Mouse (Mus musculus) T-cell, adult 2 months (primary cell): ENCODE data around the gene Acad10.
"Not testable (repeated sequence)": the region's sequence is repeated elsewhere in the genome, so short reads cannot be mapped to it uniquely, and the experiment has no call there.

Experiments
- DNase-seq: peaks from one replicate; pipeline ENCODE4 v3.0.0; 2022; ENCODE audit warnings: low spot score

Acad10 gene

GRCm38 (mm10) chr5:121660059-121660896 is at the start of gene Acad10, which contains the start of gene Brap:
Acad10 (minus strand) TSS chr5:121660514.
Brap (plus strand) TSS chr5:121660563.
- DNase-seq = peak; percentile 90

GRCm38 (mm10) chr5:121704512-121705248 is 44.4 kb upstream of the Acad10 start:
- no peak for DNase-seq

DNA sequence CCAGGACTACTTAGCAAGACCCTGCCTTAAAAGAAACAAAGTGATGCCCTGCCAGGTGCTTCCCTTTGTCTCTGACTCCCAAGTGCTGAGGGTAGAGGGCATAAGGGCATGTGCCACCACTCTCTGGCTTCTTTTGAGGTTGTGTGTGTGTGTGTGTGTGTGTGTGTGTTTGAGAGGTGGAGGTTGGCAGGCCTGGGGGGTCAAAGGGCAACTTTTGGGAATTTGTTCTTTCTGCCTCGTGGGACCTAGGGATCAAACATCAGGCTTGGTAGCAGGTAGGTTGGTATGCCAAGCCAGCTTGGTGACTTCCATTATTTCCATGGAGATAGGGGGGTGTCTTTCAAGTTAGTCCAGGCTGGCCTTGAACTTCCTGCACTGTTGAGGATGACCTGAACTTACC is 43.0 kb upstream of the Acad10 start:
- no peak for DNase-seq

DNA sequence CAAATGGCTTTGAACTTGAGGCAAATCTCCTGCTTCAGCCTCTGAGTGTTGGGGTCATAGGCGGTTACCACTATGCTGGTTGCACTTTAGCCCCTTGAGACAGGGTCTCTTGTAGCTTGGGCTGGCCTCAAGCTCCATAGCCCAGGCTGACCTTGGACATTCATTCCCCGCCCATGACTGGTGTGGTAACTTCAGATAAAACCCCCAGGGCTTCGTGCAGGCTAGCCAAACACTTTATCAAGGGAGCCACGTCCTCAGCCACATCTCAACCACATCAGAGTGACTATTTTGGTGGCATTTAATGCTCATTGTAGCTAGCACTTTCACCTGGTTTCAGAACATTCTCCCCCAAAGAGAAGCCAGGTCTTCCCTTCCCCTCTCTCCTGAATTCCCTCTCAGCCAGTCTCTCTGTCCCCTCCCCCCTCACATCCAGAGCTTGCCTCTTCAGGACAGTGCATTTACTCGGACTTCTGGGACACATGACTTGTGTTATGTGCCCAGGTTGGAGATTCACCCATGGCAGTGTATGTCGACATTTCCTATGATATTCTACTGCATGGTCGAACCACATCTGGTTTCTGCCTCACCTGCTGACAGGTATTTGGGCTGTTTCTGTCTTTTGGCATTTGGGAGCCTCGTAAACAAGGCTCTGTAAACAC is 40.9 kb upstream of the Acad10 start:
- no peak for DNase-seq

- DNase-seq = no peak
These were observed 40.2 kb upstream of the Acad10 start for GRCm38 (mm10) chr5:121700496-121700895.

DNA sequence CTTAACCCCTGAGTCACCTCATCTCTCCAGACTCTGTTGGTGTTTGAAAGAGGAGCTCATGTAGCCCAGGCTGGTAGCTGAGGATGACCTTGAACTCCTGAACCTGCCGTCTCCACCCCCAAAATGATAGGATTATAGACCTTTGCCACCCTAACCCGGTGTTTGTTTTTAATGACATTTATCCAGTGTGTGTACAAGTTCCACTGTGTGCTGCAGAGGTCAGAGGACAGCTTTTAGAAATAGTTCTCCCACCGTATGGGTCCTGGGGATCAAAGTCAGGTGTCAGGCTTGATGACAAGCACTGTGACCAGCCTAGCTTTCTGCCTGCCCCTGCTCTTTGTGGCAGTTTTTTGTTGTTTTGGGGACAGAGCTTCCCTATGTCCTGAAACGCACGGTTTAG is 39.6 kb upstream of the Acad10 start:
- DNase-seq = no peak

DNA sequence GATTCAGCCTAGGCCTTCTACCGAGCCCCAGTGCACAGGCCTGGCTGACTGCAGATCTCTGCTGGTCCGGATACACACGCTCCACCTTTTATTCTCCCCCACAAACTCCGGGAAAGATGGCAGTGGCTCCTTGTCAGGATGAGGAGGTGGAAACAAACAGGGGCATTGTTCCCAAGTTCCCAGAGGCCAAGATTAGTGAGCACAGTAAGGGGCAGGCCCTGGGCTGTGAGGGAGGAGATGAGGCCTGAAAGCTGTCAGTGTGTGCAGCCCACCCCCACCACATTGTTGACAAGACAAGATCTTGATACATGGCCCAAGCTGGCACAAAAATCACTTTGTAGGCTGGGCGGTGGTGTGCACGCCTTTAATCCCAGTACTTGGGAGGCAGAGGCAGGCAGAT is 36.4 kb upstream of the Acad10 start:
- no peak for DNase-seq

DNA sequence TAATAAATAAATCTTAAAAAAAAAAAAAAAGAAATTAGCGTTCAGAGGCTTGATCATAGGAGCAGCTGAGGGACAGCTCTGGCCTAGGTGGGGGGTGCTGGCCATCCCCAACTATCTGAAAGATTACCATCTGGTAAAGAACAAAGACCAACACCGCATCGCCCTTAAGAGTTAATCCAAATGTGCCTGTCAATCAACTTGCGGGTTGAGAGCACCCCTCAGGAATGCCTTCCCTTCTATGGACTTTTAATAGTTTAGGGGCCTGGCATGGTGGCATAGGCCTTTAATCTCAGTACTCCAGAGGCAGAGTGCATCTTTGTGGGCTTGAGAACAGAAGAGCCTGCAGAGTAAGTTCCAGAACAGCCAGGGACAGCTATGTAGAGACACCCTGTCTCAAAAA is 32.6 kb upstream of the Acad10 start:
- no peak for DNase-seq

- DNase-seq = not testable (repeated sequence)
These were observed 31.1 kb upstream of the Acad10 start for GRCm38 (mm10) chr5:121691436-121691835.

GRCm38 (mm10) chr5:121690482-121691211 is 30.3 kb upstream of the Acad10 start:
- DNase-seq = no peak

- DNase-seq = no peak
These were observed 26.0 kb upstream of the Acad10 start for GRCm38 (mm10) chr5:121686113-121686898.

DNA sequence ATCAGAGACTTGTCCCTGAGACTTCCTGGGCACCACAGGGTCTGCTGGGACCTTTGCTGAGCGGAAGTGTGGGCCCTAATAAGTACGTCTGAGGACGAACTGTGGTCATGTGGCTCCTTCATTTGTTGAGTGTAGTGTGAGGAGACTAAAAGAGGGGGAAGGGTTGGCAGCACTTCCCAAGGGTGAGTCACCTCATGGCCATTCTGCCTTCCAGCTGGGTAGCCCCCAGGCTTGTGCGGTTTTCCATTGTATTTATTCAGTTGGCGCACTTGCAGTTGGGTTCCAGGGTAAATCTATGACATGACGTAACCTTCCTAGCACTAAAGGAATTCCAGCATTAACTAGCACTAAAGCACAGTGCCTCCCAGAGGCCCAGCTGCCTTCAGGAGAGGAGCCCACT is 25.2 kb upstream of the Acad10 start:
- no peak for DNase-seq

DNA sequence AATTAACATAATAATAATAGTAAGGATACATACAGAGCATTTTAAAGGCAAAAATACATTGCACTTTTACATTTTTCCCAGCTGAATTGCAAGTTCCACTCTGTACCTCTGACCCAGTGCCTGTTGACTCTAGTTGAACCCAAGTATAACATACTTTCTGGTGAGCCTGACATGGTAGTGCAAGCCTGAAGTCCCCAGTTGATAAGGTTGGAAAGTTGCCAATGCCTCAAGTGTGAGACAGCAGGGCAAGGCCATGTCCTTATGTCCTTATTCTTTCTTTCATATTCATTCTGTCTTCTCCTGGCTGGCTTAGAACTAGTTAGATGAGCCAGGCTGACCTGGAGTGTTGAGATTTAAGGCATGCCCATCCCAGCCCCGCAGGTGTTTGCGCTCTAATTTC is 21.9 kb upstream of the Acad10 start:
- DNase-seq = no peak

DNA sequence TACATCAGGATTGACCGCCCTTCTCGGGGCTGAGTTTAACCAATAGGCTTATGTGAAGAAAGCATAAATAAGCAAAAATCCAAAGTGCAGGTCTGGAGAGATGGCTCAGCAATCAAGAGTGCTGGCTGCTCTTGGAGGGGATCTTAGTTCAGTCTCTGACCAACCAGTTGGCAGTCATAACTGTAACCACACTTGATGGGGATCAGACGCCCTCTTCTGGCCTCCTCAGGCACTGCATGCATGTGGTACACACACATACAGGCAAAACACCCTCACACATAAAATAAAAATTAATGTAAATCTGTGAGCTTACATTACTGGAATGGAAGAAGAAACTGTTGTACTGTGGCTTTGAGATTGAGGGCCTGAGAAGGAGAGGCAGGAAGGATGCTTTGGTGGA is 10.1 kb upstream of the Acad10 start:
- peak; percentile 41 for DNase-seq

DNA sequence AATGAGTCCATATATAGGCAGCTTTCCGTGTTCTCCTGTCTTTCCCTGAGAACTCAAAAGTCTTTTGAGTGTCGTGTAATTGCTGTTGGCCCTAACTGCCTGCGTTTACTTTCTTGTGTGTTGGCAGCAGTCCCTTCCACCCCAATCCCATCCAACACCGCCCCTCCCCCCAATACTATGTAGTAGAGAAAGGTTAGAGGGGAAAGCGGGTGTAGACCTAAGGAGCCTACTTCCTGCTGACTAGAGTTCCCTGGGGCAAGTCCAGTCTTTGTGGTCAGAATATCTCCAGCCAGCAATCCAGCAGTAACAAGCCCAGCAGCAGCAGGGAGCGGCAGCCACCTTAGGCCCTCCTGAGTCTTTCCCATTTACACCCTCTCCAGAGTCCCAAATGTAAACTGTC is 8.1 kb upstream of the Acad10 start:
- no peak for DNase-seq

DNA sequence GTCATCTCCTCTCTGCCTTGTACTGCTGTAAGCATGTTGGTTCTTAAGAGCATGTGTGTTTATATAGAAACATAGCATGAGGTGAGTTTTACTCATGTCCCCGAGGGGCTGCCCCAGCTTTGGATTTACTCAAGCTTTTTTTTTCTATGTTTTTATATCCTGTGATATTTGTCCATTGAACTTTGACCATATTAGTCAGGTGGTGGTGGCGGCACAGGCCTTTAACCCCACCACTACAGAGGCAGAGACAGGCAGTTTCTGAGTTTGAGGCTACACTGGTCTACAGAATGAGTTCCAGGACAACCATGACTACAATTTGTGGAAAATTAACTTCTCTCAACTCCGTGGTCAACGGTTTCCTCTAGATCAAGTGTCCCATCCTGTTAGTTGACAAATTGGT is 6.8 kb upstream of the Acad10 start:
- DNase-seq = no peak

GRCm38 (mm10) chr5:121664971-121665370 is 4.7 kb upstream of the Acad10 start:
- DNase-seq = no peak

- DNase-seq = no peak
These were observed 3.8 kb upstream of the Acad10 start for GRCm38 (mm10) chr5:121664078-121664477.

DNA sequence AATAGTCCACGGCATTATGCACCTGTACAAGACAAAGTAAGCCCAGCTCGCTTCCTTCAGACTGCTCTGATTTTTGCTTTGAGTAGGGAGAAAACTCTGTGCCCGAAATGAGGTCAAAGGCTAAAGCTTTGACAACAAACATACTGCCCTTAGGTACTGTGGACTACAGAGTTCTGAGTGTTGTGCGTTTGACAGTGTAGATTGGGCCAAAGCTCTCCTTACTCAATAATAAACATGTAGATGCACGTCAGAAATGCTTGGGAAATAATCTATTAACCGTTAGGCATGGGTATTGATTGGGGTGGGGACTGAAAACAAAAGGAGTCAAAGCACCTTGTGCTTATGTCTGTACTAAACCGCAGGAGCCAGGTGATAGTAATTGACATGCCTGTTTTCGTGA is 3.1 kb upstream of the Acad10 start:
- DNase-seq = no peak

DNA sequence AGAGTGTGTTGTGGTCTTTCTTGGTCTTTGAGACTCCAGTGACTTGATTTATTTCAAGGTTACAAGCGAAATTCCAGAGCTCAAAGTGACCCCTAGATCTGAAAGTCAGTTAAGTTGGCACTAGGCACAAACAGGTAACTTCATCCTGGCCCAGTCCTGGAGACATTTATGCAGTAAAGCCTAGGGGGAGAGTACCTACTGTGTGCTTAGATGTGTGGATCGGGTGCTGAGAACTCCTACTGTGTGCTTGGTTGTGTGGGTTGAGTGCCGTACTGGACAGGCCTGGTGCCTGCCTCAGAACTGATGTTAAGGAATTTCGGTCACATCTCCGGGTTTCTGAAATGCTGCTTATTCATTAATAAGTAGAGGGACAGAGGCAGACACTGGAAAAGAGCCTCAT is 1.2 kb upstream of the Acad10 start:
- no peak for DNase-seq

- peak; percentile 39 for DNase-seq
These were observed 562 bp upstream of the Acad10 start for GRCm38 (mm10) chr5:121660897-121661254.
